Mouse (Mus musculus) bone marrow macrophage, adult 2 months (primary cell): ENCODE measurements around the gene Btbd9. TPM values are rescaled to one million over a fixed set of nuclear protein-coding genes. Genes with fewer than 3 reads are reported as not detected.

Experiments used
- H3K27ac ChIP-seq: 2 replicates; pipeline ENCODE4 v1.5.1; 2012; ENCODE audit warnings: low read depth, low read length; ENCODE audit not compliant: insufficient read depth
- H3K4me1 ChIP-seq: 2 replicates; pipeline ENCODE4 v1.6.1; 2012; ENCODE audit warnings: low read length; ENCODE audit not compliant: control insufficient read depth, insufficient read depth
- H3K4me3 ChIP-seq: 2 replicates; pipeline ENCODE4 v1.5.1; 2012; ENCODE audit warnings: mild to moderate bottlenecking, low read length, moderate library complexity; ENCODE audit not compliant: insufficient read depth
- CTCF ChIP-seq: IDR thresholded peaks from 2 replicates; pipeline ENCODE4 v1.5.1; 2012; ENCODE audit warnings: low read depth, mild to moderate bottlenecking, low read length, moderate library complexity
- POLR2A ChIP-seq: IDR thresholded peaks from 2 replicates; pipeline ENCODE4 v1.6.1; 2012; ENCODE audit warnings: mild to moderate bottlenecking, low read depth, low read length, borderline replicate concordance
- polyA plus RNA-seq: library from polyadenylated mRNA; stranded (reverse); fragments of >200 nt; gene quantifications from 2 replicates; pipeline ENCODE4 v1.2.4, GENCODE M21; 2012; ENCODE audit not compliant: missing spikeins, insufficient read depth, insufficient read length

The Btbd9 gene
- polyA plus RNA-seq, 1 experiment, result 22.9 TPM

DNA sequence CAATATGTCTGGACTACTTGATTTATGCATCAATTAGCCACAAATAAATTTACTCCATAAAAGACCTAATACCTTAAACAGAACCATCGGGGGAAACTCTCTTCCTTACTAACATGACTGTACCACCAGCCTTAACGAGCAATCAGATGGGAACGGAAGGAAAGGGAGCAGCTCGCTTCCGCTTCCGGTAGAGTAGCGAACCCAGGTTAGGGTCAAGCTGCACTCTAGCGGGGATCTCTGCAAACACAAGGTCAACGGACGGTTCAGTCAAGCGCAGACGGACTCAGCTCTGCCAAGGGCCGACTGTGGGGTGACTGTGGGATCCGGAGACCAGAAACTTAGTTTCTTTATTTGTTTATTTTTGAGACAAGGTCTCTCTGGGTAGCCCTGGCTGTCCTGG is 25.9 kb upstream of the Btbd9 start:
- Histone ChIP-seq H3K4me1 (no peaks in the 10 kb centered on the region), H3K4me3 (no peak overlapping the region)
- no peak for TF ChIP-seq POLR2A
- no peak for TF ChIP-seq CTCF

DNA sequence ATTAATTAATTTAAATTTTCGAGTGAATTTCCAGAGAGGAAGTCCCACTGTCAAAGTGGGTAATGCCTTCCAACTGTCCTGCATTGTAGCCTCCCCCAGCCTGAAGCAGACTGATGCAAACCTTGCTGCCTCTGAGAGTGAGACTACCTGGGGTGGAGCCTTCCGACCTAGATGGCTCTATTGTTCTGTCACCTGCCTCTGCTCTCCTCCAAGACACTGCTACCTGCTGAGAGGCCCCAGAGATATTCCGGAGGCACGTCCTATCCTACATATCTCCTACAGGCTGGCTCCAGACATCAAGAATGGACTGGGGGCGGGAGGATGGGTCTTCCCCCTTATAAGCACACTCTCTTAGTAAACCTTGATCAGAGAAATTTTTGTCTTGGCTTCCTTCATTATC is 22.0 kb upstream of the Btbd9 start:
- no peaks in the 10 kb centered on the region for H3K4me1 ChIP-seq
- no peak overlapping the region for H3K27ac ChIP-seq
- TF ChIP-seq POLR2A, result no peak
- no peak for TF ChIP-seq CTCF
- no peak overlapping the region for H3K4me3 ChIP-seq

More for the DNA sequence above, 25.9 kb upstream of the Btbd9 start:
- no peak overlapping the region for H3K27ac ChIP-seq

DNA sequence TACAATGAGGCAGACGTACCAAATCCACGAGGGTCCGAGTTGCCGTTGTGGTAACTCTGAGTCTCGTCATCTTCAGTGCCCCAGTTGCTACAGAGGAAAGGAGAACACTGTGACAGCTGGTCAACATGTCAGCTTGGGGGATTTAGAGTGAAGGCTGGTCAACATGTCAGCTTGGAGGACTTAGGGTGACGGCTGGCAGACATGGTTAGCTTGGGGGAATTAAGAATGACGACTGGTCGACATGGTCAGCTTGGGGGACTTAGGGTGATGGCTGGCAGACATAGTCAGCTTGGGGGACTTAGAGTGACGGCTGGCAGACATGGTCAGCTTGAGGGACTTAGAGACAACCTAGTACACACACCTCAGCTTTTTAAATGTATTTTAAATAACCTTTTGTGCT is 21.5 kb upstream of the Btbd9 start:
- Histone ChIP-seq H3K4me1 (no peaks in the 10 kb centered on the region), H3K27ac (no peak overlapping the region), H3K4me3 (no peak overlapping the region)
- TF ChIP-seq POLR2A (no peak), CTCF (no peak)

DNA sequence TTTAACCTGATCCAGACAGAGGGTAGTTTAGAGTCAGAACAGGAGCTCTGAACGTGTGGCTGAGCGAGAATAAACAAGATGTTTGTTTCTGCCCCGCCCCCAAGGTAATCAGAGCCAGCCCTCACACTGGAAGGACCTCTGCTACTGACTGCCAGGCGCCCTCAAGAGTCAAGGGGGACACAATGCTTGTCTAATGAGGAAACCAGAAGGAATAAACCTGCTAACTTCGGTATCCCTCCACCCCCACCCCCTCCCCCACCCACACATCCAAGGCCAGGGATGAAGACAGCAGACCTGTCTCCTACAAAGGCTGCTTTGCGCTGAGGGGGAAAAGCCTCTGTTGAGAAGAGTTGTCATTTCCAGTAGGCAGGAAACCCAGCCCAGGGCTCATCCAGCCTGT is 18.6 kb upstream of the Btbd9 start:
- Histone ChIP-seq H3K27ac (no peak overlapping the region), H3K4me1 (no peaks in the 10 kb centered on the region), H3K4me3 (no peak overlapping the region)
- no peak for TF ChIP-seq POLR2A
- no peak for TF ChIP-seq CTCF

DNA sequence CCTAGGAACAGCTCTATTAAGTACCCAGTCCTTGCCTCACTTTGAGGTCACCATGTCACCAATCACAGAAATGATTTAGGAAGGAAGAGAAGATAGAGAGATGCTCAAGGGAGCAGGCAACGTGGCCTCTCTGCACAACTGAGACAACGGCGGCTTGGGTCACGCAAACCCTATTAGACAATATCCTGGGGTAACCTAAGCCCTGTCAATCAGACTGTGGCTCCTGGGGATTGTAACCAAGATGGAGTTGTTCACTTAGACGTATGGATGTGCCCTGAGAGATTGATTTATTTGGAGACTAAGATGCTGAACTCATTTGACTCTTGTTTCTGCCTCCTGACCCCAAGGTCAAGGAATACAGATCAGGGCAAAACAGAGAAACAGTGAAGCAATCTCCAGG is 18.1 kb upstream of the Btbd9 start:
- Histone ChIP-seq H3K4me1 (no peaks in the 10 kb centered on the region), H3K4me3 (no peak overlapping the region), H3K27ac (no peak overlapping the region)
- no peak for TF ChIP-seq CTCF
- no peak for TF ChIP-seq POLR2A

DNA sequence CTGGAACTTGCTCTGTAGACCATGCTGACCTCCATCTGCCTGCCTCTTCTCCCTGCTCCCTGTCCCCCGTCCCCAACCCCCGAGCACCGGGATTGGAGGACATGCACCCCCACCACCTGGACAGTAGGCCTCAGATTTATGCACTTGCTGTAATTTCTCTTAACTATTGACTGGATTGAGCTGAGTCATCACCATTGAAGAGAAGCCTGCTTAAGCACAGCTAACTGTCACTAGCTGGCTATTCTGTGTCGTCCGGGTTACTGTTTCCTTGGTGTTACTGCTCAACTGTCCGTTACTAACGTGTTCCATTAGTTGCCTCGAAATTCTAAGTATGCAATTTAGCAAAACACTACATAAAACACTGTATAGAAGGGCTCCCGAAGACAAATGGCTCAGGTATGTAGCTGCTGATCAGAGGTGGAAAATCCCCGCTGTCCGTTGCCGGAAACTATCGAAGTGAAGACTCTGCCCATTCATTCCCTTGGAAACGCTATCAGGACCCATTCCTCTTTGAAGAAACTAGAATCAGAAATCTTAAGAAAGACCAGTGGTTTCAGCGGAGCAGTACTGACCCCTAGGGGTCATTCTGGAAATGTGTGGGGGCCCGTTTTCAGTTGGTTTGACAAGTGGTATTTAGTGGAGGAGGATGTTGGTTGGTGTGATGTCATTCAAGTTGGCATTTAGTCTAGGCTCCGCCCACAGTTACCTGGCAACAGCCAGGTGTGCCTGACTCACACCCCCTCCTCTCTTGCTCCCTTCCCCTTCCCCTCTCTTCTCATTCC is 14.3 kb upstream of the Btbd9 start:
- Histone ChIP-seq H3K4me3 (no peak overlapping the region), H3K4me1 (no peaks in the 10 kb centered on the region), H3K27ac (no peak overlapping the region)
- TF ChIP-seq POLR2A (no peak), CTCF (no peak)

DNA sequence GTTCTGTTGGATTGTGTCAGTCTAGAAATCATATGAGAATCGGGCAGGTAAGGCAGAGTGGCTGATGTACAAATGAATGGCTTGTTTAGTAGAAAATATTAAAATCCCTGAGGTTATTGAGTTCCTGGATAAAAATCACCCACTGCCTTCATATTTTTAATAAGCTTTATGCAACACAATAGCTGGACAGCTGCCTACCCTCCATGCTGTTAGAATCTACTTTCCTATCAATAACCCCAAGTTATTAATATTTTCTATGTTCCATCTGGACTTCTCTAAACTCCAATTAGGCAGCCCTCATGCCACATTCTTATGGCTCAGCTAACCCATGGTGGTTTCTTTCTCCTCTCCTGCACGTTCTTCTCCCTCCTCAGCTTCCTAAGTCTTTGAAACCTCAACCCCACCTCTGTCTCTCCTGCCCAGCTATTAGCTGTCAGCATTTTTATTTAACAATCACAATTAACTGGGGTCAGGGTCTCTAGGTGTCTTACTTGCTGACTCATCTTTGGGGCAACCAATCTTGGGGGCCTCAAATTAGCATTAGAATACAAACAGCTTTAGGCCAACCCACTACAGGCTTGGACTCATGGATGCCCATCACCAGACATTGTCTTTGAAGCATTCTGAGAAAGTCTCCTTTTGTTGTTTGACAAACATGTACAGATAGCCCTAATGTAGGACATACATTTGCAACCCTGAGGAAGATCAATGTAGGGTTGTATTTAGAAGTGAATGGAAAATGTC is 7.1 kb upstream of the Btbd9 start:
- no peaks in the 10 kb centered on the region for H3K4me1 ChIP-seq
- no peak overlapping the region for H3K4me3 ChIP-seq
- TF ChIP-seq POLR2A (no peak), CTCF (no peak)
- H3K27ac ChIP-seq, result no peak overlapping the region

DNA sequence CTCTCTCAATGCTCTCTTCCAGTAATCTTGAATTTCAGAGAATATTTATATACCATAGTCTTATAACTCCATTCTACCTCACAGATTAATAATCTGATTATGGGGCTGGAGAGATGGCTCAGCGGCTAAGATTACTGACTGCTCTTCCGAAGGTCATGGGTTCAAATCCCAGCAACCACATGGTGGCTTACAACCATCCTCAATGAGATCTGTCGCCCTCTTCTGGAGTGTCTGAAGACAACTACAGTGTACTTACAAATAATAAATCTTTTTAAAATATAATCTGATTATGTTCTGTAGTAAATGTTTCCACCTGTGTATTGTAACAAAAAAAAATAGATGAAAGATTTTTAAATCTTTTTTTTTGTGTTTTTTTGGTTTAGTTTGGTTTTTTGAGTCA is 6.0 kb upstream of the Btbd9 start:
- Histone ChIP-seq H3K4me1 (no peaks in the 10 kb centered on the region), H3K4me3 (no peak overlapping the region), H3K27ac (no peak overlapping the region)
- TF ChIP-seq CTCF (no peak), POLR2A (no peak)

DNA sequence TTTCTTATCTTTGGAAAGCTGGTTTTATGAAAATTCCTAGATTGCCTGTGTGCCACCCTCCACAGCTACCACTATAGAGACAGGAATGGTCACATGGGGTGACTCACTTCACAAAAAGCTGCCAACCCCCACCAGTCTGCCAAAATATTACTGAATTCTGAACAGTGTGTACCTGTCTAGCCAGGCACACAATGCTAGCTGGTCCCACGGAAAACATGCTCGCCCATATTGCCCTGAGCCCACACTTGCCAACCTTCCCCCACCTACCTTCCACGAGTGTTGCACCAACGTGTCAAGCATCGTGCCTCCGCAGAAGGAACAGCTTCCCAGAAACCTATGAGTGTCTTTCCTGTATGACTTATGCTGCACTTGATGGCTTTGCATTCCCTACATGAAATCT is 4.9 kb upstream of the Btbd9 start:
- H3K4me3 ChIP-seq, result no peak overlapping the region
- peaks cover 4% of the 10 kb centered on the region; the same call in 1 of the 2 replicates for H3K4me1 ChIP-seq
- TF ChIP-seq CTCF (no peak), POLR2A (no peak)

DNA sequence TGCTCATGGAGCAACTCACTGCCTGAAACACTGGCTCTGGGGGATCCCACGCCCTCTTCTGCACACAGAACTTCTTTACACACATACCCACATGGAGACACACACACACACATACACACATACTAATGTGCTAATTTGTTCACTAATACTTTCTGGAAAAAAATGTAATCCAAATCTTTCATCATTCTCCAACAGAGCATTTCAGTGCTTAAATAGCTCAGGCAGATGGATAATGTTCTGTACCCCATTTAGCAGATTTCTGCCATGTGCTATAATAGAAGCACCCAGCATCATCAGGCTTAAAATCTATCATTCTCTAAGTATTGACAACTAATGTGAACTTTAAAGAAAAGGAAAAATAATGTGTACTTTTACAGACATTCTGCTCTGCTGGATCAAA is 4.5 kb upstream of the Btbd9 start:
- H3K4me3 ChIP-seq, result no peak overlapping the region

More for the DNA sequence above, 4.9 kb upstream of the Btbd9 start:
- no peak overlapping the region for H3K27ac ChIP-seq

More for the DNA sequence above, 4.5 kb upstream of the Btbd9 start:
- no peak overlapping the region for H3K27ac ChIP-seq
- peaks cover 4% of the 10 kb centered on the region; the same call in 1 of the 2 replicates for H3K4me1 ChIP-seq
- no peak for TF ChIP-seq CTCF
- no peak for TF ChIP-seq POLR2A
